Mouse (Mus musculus) cerebellum, adult 18-20 months (tissue): Measurements from ENCODE around the gene Elavl1.
"Not testable (repeated sequence)": the region's sequence is repeated elsewhere in the genome, so short reads cannot be mapped to it uniquely, and the experiment has no call there.

Experiments used
- DNase-seq, 2 experiments: peaks; one replicate each; pipeline ENCODE4 v3.0.0; 2021

The Elavl1 gene

DNA sequence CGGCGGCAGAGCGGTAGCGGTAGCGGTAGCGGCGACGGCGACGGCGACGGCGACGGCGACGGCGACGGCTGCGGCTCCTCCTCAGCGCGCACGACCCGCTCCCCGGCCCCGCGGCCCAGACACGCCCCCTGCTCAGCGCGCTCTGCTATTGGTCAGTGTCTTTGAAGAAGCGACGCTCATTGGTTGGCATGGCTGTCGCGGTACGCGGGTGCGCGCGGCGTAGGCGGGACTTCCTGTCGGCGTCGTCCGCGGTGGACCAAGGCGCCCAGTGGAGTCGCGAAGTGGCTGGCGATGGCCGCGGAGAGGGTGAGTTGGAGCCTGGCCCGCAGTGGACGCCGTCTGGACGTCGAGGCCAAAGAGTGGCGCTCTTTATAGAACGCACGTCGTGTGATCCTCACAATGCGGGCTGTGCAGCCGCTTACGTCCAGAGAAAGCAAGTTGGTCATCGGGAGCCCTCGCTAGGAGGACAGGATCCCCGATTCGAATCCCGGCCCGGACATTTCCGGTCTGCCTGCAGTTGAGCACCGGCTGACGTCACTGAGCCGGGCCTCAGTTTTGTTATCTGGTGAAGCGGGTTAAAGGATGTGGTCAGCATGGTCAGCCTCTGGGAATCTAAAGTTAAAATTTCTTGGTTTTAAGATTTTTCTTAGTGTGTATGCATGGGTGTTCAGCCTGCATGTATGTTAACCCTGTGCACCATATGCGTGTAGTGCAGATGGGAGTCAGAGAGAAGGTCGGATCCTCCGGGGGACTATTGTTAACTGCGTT lies at the start of gene Elavl1, which contains the start of gene Ccl25:
Elavl1 (minus strand) TSS at position 431 of the 768 bp plus-strand sequence.
Ccl25 (plus strand) TSS at position 228 of the 768 bp plus-strand sequence.
- DNase-seq = peak; percentile 96 to 98

DNA sequence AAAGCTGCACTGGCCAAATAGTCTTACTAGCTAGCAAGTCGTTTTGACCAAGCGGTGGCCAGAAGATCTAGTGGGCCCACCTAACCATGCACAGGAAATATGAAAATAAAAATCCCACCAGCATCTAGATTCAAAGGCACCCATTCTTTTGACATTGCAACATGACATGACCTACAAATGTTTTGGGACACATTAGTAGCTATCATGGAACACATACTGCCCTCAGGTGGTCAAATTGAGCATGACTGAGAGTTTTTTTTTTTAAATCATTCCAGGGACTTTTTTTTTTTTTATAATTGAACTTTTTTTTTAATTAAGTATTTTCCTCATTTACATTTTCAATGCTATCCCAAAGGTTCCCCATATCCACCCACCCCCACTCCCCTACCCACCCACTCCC lies 47.4 kb upstream of the Elavl1 start:
- DNase-seq = no peak

DNA sequence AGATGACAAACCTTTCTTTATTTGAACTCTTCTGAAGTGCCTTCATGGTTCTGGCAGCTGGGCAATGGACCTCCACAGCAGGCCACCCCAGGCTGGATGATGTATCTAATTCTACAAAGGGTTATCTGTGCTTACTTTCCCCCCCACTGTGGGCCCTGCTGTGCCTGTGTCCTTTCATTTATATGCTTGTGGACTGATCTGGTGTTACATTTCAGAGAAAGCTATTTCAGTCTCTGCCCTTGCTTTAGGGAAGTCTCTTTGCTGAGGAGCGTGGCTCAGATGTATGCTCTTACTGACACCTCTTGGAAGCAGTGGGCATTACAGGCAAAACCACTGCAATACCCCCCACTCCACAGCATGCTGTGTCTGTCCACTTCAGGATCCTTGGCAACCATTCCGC lies 44.9 kb upstream of the Elavl1 start:
- DNase-seq = no peak

DNA sequence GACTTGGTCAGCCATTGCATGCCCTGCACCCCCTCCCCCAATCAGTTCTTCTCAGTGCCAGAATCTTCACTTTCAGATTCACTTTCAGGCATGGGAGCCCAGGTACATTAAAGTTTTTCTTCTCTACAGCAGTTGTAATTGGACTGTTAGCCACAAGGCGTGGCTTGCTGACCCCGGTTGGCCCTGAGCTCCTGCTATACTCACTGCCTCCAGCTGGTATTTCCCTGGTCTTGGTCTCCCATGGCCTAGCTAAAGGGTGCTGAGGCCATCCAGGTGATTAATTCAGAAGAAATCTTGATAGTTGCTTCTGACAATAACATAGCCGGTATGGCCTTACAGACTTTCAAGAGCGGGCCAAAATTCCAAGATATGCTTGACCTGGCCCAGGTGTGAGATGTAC lies 43.3 kb upstream of the Elavl1 start:
- DNase-seq = no peak

DNA sequence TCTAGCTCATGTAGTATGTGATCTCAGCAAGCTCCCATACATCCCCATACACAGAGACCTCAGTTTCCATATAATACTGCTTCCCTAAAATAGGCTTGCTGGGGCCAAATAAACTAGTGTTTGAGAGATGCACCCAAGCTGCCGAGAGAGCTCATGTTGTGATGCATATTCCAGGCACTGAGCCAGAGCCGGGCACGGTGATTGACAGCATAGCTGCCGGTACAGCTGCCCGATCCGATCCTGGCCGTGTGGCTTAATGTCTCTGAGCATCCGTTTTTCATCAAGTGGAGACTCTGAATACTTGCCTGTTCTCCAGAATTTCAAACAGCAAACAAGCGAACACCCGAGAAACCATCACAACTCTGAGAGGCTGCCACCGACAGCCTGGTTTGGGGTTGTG lies 42.6 kb upstream of the Elavl1 start:
- no peak for DNase-seq

DNA sequence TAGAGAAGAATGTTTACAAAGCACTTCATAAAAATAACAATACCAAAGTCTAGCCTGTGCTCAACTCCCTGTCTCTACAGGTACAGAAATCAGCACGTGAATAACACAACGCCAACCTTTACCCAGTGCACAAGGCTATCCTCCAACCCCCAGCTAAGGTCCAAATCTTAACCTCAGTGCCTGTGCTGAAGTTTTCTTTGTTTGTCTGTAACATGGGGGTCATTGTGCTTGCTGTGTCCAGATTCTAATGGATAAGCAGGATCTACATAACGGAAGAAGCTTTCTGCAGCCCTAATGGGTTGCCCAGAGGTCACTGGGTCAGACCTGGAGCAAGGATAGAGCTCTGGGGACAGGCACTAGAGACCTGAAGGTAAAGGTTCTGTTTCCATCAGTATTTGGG lies 41.0 kb upstream of the Elavl1 start:
- DNase-seq = no peak

DNA sequence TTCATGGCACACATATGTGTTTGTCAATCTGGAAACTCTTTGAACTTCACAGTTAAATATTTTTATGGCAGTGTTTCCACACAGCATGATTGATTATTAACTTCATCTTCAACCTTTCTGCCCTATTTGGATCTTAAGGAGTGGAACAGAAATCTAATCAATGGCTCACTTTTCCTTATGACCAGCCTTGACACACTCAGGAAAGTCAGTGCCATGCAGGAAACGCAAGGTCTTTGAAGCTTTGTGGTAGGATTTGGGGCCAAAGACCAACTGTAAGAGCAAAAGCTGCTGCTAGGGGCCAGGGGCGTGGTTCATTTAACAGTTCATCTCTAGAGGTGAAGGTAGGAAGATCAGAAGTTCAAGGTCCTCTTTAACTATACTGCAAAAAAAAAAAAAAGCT lies 35.7 kb upstream of the Elavl1 start:
- DNase-seq = no peak

DNA sequence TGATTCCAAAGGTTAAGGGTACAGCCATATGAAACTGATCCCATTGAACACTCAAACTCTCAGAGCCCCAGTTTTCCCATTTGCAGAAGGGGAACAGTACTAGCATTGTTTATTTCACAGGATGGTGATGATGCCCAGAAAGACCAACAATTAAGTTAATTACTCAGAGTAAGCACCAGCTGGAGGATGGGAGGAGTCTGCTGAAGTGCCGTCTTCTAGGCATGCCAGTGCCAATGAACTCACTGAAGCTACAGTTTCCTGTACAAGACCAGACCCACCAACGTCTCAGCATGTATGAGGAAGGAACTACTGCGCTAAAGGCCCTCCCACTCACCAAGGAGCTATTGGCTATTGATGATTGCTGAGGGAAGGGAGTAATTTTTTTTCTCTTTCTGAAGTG lies 34.1 kb upstream of the Elavl1 start:
- DNase-seq = no peak

DNA sequence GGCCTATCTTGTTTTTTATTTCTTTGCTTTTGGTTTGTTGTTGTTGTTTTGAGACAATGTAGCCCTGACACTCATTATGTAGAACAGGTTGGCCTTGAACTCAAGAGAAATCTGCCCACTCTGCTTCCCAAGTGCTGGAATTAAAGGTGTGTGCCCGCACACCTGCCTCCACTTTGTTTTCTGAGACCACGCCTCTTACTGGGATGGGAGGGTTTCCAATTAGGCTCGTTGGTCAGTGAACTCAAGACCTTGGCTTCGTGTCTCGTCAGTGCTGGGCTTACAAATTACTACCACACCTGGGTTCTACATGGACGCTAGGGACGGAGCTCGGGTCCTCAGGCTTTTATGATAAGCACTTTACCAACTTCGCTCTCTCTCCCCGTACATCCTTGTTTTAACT lies 30.2 kb upstream of the Elavl1 start:
- DNase-seq = no peak

DNA sequence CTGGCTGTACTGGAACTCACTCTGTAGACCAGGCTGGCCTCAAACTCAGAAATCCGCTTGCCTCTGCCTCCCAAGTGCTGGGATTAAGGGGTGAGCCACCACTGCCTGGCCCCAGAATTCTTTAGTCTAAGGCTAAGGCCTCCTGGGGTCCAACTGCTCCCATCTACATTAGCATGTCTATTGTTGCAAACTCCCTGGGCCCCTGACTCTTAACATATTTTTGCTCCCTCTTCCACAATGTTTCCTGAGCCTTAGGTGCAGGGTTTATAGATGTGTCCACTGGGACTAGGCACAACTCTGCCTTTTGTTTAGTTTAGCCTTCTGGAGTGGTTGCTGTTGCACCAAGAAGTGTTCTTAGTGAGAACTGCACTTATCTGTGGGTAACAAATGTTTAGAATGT lies 29.3 kb upstream of the Elavl1 start:
- DNase-seq = no peak

DNA sequence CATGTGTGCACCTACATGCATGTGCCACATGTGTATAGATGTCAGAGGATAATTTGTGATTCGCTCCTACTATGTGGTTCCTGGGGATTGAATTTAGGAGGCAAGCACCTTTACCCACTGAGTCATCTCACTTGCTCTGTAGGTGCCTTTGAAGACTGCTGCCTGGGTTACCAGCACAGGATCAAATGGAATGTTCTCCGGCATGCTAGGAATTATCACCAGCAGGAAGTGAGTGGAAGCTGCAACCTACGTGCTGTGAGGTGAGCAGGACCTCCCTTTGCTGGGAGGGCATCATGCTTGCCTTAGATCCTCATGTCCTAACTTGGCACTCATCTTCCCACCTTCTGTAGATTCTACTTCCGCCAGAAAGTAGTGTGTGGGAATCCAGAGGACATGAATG lies 28.5 kb upstream of the Elavl1 start:
- DNase-seq = no peak

DNA sequence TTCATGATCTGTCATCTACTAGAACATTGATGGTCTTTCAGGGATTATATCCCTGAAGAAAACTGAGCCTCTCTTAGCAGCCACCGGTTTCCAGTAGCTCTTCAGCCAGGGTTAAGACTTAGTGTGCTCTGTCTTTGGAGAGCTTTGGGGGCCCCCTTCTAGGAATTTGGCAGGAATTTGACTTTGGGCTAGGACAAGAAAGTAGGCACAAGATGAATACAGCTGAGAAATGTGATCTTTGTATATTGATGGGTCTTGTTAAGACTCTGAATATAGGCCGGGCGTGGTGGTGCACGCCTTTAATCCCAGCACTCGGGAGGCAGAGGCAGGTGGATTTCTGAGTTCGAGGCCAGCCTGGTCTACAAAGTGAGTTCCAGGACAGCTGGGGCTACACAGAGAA lies 27.3 kb upstream of the Elavl1 start:
- not testable (repeated sequence) for DNase-seq

DNA sequence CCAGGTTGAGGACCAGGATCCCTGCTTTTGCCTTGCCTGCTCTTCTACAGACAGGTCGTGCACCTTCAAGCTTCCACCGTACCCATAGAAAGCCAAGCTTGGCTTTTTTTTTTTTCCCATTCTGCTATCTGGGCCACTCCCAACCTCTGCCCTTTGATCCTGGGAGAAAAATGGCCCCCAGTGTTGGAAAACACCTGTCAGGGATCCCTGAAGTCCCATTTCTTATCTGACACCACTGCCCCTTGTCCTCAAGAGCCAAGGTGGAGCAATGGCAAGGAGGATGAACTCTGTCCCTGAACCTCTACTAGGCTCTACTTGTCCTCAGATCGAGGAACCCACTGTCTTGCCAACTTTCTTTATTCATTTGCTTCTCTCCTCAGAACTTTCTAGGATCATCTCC lies 25.4 kb upstream of the Elavl1 start:
- no peak for DNase-seq

DNA sequence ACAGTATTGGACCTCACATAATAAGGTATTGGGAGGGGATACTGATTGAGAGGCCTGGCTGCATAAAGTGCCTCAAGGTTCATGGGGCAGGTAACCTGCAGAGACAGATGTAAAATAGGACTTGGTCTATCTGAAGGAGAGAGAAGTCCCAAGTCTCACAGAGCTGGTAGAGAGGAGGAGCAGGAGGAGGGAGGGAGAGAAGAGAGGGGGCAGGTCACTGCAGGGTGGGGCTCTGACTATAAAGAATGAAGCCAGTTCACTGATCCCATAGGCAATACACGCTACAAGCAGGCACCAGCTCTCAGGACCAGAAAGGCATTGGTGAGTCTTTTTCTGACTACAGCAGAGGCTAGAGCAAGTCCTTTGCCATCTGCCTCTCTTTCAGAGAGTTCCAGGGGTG lies 24.1 kb upstream of the Elavl1 start:
- no peak for DNase-seq

DNA sequence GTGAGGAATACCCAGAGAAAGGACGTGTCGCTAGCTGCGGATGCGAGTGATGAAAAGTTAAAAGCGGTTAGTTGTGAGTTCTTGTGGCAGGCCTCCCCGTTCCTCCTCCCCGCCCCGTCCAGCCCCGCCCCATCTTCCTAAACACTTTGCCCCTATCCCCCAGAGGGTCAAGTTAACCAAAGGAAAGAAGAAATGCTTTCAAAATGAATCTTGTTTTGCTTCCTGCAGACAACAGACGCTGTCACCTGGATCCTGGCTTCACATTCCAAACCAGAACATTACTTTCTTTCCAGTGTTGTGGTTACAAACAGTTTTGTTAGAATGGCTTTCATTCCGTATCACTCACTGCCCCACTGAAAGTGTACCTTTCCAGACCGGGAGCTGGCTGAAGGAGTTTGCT lies 23.1 kb upstream of the Elavl1 start:
- no peak for DNase-seq

DNA sequence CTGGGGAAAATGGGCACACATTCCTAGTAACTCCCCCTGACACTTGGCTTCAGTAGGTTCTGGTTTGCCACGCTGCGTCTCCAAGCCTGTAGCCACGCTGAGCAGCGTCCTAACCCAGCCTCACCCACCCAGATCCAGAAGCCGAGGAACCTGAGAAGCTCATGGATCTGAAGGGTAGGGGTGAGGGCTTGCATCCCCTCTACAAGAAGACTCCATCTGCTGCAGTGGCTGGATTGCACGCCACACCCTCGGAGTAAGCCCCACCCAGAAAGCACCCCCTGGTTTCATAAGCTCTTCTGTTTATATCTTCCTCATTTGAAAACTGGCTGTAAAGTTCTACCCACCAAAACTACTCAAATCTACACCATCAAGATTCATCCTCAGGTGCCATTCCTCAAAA lies 22.4 kb upstream of the Elavl1 start:
- DNase-seq = no peak

DNA sequence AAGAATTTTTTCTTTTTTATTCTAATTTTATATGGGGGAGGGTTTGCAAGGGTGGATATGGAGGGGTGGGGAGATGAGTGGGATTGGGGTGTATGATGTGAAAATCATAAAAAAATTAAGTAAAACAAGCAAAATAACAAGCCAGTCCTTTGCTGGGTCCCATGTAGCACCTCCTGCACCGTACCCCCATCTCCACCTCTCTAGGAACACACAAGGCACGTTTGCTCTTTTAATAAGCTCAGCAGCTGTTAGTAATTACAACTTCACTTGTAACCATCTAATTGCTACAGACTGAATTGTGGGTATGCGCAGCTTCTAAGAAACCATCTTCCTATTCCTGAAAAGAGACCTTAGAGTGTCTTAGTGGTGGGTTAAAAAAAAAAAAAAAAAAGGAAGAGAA lies 15.0 kb upstream of the Elavl1 start:
- no peak for DNase-seq

DNA sequence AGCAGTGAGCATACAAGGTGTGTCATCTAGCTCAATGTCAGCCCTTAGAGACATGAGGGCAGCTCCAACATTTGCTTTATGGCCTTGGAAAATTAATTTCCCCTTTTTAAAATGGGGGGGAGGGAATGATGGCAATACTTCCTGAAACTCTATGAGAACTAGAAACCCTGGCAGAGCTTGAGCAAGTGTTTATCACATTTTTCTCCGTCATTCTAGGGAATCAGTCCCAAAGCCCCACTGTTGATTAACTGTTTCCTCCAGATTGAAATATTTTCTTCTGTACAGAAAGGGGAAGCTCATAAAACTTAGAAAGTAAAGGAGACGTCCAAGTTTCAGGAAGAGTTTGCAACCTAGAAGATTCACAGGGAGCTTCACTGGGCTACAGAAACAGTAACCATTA lies 10.5 kb upstream of the Elavl1 start:
- DNase-seq = no peak

DNA sequence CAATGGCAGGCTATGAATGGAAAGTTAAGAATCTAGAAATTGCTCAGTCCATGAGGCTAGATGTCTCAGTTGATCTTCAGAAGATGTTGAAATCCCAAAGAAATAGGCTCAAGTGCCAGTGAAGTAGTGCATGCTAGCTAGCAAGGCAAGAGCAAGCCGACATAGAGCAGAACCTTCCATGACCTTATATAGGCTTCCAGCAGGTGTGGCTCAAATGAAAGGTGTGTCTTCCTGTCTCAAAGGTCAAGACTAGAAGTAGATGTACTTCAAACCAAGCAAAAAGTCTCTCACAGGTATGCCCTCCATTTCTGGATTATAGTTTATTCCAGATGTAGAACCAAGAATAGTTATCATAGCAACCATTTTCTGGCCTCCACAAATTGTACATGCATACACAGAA lies 8.8 kb upstream of the Elavl1 start:
- no peak for DNase-seq

DNA sequence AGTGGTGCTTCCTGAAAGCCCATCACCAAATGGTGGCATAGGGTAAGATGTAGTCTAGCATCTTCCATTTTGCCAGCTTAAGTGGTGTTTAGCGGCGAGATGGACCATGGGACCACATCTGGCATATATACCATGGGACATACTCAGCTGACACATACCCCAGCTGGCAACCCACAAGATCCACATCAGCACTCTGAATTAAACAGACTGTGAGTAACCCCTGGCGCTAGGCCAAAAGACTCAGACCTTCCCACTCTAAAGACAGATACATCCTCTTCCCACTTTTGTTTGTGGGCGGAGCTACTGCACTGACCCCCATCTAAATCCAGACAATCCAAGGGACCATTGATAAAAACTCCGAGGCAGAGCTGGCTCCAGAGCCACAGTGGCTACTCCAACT lies 3.8 kb upstream of the Elavl1 start:
- no peak for DNase-seq

DNA sequence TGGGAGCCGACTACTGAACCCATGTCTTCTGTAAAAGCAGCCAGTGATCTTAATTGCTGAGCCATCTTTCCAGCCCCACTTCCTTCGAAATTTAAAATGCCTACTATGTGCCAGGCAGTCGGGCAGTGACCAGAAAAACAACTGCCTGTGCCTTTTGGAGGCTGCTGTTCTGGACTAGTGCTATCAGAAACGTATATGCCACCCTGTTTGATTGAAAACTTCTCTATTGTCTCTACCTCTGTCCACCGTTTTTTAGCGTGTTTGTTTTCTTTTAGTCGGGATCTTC lies 481 bp upstream of the Elavl1 start:
- no peak for DNase-seq

DNA sequence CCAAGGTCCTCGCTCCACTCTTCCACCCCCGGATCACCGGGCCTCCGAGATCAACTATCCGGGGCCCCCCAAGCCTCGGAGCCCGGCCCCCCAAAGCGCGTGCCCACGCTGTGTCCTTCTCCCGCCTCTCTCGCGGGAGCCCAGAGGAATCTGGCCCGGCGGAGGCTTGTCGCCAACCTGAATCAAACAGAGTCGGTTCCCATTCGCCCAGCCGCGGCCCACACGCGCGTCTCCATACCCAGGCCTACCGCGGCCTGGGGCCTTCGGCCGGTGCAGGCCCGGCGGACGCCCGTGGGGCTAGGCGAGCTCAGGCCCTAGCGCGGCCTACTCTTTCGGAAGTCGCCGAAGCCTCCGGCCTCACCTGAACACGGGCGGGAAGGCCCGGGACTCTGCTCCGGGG lies 688 bp downstream of the Elavl1 start:
- DNase-seq = peak in 1 of 2 experiments; percentile 42

DNA sequence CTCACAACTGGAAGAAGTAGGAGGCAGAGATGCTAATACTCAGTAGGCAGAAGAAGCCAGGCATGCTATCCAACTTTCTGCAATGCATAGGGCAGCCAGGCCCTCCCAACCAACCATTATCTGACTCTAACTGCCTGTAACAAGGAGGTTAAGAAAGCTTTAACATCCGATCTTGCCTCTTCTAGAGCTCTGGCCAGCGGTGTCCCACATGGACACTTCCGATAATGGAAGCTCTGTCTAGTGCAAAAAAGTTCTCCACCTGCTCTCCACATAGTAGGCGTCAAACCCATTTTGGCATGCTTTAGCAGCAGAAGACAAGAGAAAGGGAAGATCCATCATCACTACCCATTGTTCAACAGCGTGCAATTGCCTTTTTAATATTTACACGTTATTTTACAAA lies 1.3 kb downstream of the Elavl1 start:
- DNase-seq = no peak

DNA sequence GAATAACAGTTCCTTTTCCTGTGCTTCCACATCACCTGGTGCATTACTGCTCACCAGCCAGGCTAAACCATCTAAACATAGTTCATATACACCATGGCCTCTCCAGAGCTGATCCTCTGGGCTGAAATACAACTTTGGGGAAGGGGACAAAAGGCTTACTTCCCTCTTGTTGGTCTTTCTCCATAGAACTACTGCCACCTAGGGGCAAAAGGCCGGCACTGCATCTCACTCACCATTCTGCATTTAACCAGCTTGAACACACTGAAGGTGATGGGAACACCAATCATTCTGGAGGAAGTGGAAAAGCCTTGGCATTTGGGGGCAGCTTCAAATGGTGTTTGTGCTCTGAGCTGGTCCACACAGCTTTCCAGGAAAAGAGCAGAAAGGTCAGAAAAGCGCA lies 2.7 kb downstream of the Elavl1 start:
- DNase-seq = peak; percentile 74 to 78

DNA sequence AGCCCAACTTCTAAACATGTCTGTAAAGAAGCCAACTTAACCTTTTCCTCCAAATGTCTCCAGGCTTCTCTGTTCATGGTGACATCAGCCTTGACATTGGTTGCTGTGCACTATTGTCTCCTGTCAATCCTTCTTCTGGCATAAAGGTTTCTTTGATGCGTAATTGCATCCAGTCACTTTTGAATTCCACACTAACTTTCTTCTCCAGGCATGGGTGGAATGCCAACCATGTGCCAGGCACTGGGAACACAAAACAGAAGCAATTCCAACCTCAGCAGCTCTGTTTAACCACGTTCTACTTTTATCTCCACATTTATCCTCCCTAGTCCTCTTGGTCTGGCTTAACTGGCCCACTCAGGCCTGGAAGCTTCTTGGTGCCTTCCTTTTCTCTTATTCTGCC lies 4.2 kb downstream of the Elavl1 start:
- DNase-seq = no peak

DNA sequence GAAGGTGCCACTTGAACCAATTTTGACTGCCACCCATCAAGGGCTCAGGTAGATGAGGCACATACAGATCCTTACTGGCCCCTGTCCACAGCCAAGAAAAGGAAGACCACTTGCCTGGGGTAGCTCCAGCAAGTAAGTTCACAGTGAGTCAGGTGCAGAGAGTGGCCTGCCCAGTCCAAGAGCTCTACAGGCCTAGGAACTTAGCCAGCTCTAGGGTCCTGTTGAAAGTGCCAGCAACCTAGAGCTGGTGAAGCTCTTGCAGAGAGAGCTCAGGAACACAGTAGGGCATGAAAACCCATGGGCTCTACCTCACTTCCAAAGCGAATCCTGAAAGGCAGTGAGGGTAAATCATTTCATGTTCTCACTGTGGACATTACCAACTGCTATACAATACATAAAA lies 4.8 kb downstream of the Elavl1 start:
- no peak for DNase-seq
